Mouse (Mus musculus): Measurements from ENCODE around the gene Egfr.
A peak's percentile ranks its signal among the peaks of the same experiment; 100 is the strongest.

Gene Egfr

DNA sequence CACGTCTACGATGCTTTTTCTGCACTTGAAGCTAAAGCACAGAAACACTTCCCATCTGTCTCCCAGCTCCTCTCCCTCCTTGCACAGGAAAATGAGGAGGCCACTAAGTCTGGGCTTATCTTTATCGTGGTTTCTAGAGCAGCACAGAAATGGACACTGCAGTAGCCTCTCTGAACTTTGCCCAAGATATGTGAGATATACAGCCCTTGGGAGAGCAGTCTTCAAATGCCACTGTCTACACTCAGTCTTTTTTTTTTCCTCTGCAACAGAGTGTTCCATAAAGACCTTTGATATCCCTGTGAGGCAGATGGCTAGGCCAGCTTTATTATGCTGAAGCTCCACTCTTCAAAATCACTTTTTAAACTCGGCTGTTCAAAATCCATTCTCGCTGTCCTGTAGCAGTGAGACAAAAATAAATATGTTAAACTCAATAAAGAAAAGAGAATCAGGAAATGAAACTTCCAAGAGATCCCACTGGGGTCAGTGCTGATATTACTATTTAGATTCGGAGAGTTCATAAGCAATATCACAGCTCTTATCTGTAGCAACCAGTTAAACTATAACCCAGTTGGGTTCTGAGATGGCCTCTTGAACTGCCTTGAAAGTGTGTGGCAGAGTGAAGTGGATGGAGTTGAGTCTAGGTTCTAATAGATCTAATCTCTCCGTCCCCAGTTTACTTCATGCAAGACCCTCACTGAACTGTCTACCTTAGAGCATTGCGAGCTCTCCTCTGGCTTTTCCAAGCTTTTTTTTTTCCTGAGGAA lies 148.8 kb downstream of the Egfr start:
- DNase-seq (ENCODE audit: low spot score), result no peak

DNA sequence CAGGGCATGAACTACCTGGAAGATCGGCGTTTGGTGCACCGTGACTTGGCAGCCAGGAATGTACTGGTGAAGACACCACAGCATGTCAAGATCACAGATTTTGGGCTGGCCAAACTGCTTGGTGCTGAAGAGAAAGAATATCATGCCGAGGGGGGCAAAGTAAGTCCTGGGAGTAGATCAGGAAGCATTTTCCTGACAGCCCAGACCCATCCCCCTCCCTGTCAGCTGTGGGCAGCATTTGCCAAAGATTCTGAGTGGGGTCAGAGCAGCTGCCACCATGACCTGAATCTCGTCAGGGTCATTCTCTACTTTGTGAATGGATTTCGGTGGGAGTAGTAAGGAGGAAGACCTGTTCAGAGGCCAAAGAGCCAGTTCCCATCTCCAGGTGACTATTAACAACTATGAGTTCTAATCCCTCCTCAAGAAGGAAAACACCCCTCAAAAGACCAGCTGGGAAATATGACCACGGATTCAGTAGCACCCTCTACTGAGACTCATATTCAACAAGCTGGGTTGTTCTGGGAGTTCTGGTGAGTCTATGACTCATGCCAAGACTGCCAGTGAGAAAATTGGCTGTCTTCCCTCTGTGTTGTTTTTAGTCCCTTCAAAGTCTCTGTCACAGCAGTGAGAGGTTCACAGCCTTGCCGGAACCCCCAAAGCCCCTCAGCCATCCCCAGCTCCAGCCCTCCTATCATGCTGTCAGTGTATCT lies 152.5 kb downstream of the Egfr start:
- DNase-seq (ENCODE audit: low spot score), result no peak

DNA sequence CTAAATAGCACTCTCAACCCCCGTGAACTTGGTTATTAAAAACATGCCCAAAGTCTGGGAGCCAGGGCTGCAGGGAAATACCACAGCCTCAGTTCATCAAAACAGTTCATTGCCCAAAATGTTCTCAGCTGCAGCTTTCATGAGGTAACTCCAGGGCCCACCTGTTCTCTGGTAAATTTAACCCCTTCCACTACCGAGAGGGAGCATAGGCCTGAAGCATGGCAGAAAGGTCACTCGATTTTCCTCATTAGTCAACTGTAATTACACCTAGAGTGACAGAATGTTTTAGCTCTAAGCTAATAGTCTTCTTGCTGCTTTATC lies 153.0 kb downstream of the Egfr start:
- no peak for DNase-seq (ENCODE audit: low spot score)

GRCm38 (mm10) chr11:16906530-16906929 lies 154.5 kb downstream of the Egfr start:
- DNase-seq (ENCODE audit: low spot score), result no peak

DNA sequence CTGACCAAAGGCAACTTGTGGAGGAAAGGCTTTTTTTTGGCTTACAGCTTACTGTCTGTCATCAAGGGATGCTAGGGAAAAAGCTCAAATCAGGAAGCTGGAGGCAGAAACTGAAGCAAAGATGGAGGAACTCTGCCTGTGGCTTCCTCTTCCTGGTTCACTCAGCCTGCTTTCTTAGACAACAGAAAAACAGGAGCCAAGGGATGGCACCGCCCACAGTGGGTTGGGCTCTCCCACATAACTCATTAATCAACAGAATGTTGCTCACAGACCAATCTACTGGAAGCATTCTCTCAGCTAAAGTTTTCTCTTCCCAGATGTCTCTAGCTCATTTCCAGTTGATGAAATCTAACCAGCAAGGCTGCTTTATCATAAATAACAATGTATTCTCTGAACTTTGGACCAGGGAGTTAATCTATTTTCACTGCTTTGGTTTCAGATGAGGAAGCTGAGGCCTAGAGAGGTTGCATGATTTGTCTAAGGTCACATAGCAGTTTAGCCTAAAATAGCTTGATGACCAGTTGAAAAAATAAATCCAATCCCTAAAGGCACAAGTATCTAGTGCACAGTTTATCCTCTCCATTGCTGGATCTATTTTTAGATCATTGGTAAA lies 155.6 kb downstream of the Egfr start:
- no peak for DNase-seq (ENCODE audit: low spot score)

DNA sequence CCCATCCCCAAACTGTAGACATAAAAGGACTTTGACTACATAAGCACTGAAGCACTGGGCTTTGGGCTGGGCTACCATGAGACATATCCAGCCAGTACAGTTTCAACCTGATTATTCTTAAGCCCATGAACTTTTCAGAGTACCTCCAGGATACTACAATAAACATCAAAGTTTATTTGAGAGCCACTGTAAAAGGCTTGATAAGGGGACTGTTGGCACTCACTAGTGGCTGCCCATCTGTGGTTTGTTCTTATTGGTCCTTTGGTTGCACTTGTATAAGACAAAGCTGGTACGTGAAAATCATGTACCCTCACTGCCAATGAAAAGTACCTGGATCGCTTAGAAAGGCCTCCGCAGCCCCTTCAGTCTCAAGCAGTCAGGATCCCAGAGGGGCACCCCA lies 162.8 kb downstream of the Egfr start:
- DNase-seq (ENCODE audit: low spot score), result no peak

DNA sequence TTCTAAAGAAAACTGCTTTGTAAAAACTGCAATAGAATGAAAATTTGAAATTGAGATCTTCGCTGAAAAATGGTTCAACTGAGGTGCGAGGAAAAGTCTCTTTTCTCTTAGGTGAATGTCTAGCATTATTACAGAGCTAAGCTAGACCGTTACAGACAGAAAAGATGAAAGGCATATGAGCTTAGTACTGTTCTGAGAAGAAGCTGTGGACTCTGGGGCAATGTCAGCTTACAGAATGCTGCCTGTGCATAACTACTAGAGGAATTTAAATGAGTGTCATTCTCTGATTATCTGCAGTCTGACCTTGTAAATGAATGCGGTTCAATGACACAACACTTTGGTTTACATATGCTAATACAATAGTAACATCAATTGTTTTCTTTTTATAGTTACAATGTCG lies 163.8 kb downstream of the Egfr start:
- no peak for DNase-seq (ENCODE audit: low spot score)

DNA sequence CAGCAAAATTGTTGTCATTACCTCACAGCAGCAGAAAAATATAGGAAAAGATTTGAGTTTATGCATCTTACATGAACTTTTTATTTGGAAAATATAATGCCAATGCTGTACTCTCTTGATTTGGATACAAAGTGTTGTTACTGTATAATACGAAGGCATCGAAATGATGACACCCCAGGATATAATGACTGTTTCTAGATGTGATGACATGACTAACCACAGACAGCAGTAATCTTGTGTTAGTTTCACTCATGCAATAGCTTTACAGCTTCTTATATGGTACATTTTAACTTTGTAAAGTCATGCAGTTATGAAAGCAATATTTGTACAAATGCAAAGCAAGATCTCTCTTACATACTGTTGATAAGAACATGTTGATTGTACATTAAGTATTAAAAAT lies 165.5 kb downstream of the Egfr start:
- DNase-seq (ENCODE audit: low spot score), result no peak

DNA sequence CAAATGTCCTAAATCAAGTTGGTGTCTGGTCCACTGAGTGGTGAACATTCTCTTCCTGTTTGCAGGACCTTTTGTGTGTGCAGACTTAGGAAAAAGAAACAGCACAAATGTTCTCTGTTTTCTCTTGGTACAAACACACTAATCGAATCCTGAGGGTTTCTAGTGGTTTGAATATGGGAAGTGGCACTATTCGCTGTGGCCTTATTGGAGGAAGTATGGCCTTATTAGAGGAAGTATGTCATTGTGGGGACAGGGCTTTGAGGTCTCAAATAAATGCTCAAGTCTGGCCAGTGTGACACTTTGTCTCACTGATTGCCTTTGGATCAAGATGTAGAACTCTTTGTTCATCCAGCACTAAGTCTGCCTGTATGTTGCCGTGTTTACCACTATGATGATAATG lies 180.2 kb downstream of the Egfr start:
- no peak for DNase-seq (ENCODE audit: low spot score)

DNA sequence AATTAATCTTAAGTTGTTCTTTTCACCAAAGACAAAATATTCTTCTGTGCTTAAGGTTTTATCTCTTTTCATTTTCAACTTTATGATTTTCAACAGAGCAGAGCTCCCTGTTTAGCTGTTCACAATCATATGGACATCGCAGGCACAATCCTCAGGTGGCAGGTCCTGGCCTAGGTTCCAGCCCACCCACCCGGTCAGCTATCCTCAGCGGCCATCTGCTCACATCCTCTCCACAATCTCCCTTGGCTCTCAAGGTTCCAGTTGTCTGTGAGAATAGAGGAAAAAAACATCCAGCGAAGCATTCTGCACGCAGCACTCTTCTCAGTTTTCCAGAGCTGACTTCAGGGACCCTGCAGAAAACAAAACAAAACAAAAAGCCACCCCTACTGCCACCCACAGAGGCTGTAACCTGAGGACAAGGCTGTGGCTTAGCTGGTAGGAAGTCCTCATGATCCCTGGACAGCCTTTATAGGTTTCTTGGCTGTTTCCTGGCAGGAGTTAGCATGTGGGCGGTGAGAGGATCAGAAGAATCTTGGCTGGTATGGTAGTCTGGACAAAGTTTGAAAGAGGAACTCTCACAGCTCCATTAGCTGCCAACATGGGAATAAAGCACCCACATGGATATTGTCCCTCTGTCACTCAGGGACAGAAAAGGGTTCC lies 183.7 kb downstream of the Egfr start:
- DNase-seq (ENCODE audit: low spot score), result no peak

DNA sequence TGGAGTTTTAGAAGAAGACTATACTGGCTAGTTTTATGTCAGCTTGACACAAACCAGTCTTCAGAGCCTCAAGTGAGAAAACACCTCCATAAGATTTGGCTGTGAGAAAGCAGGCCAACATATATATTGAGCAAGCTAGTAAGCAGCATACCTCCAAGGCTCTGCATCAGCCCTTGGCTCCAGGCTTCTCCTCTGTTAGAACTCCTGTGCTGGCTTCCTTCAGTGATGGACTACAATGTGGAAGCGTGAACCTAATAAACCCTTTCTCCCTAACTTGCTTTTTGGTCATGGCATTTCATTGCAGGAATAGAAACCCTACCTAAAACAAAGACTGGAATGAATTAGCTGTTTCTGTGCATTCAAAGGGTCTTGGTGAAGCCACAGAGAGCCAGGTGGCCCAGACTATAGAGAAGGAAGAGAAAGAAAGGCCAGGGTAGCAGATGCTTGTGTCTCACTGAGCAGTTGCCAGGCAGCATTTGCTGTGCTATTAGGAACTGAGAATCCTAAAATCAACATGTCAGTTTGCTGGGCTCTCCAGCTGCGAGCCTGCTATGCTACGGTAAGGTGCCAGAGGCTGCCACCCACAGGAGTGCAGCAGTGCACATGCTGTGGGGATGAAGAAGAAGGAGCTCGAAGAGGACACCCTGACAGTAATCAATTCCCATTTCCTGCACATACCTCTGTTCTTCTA lies 189.2 kb downstream of the Egfr start:
- no peak for DNase-seq (ENCODE audit: low spot score)

DNA sequence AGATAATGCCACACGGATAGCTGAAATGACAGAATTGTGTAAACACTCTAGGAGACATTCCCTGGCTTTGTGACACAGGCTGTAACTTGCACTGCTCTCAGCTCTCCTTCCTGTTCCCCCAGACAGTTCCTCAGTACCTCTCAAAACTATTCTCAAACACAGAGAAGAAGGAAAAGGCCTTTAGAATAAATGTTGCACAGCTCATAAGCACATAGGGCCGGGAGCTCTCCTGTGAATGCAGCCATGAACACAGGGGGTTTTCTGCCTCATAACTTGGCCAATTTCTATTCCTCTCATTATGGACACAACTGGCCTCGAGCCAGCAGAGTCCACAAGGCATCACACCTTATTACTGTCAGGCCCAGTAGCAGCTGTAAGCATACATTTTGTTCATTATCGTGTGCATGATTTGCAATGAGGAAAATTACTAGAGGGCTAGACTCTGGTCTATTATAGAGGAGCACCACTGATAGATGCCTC lies 190.0 kb downstream of the Egfr start:
- no peak for DNase-seq (ENCODE audit: low spot score)

GRCm38 (mm10) chr11:16943016-16943415 lies 191.0 kb downstream of the Egfr start:
- DNase-seq (ENCODE audit: low spot score), result no peak

DNA sequence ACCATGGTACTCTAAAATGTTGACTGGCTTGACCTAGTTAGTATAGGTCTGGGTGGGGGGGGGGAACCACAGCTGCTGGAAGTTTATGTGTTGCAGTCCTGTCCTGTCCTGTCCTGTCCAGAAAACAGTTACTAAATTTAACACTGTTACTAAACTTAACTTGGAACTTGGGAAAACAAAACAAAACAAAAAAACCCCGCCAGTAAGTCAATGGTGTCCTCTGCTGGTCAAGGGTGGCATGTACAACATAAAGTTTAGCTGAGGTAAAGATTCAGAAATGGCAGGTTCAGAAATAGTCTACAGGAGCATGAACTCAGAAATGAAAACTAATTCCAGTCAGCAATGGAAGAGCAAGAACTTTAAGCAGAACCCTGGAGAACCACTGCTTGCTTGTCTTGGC lies 196.8 kb downstream of the Egfr start:
- no peak for DNase-seq (ENCODE audit: low spot score)

DNA sequence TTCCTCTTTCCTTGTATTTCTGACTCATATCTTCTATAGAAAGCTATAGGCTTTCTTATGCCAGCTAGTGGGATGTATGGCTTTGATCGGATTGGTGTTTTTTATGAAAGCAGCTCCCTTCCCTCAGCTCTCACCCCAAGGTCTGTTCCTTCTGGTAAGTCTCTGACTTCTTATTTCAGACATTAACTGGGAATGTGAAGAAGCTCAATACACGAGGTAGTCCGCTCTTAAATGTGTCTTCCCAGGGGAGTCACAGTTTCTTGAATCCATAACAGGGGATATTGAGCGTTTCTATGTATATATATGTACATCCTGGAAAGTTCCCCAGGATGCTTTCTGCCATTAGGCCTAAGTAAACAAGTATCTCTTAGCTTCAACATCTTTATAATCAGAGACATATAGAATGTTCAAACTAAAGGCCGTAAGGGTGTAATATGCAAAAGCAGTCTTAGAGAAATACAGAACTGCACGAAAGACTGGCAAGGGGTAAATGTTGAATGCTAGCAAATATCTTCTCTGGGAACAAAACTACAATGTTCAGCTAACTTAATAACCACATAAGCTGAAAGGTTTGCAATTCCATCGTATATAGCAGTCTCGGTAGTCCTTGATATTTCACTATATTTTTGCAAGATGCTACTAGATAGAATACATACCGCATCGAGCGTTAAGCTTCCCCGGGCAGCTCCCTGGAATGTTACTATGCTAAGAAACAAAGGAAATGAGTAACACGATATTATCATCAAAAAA lies 198.4 kb downstream of the Egfr start:
- DNase-seq (ENCODE audit: low spot score), result no peak

DNA sequence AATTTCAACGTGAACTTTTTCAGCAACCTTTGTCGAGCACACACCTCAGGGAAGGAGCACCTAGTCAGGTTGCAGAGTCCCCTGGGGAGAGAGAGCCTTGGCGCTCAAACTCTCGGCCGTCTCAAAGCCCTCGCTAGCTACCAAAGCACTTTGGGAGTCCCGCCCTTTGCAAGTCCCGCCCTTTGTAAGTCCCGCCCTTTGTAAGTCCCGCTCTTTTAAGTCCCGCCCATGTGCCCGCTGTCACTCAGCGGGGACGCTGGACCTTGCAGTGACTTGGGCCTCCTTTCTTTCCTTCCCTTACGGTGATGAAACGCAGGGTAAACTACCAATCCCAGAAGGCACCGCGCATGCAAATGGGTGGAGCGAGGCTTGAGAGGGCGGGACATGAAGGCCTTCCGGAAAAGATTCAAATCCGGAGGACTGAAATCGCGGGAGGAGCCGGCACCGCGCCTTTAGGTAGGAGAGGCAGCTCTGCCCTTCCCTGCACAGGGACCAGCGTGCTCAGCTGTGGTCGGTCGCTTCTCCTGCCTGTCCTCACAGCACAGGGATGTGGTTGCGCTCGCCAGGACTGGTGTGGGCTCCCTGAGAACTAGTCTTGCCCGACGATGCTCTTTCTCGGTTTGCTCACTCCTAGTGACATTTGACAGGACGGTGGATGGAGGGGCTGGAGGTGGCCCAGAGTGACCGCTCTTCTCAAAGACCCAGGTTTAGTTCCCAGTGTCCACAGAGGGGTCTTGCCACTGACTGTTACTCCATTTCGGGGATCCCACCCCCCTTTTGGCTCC lies 199.2 kb downstream of the Egfr start, which contains the start of gene Fbxo48:
Fbxo48 (plus strand) TSS at position 400 of the 785 bp plus-strand sequence.
- peak; percentile 95 for DNase-seq (ENCODE audit: low spot score)

DNA sequence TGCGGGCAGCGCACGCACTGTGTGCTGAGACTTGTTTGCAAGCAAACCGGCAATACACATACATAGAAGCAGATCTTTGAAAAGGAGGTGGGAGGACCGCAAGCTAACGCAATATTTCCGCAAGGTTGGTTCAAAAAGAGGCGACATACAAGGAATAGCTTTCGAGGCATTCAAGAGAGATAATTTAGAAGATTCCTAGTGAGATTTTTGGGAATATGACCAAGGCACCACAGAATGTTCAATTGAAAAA lies 199.7 kb downstream of the Egfr start:
- DNase-seq (ENCODE audit: low spot score), result no peak

GRCm38 (mm10) chr11:16956115-16956862 lies 204.3 kb downstream of the Egfr start:
- no peak for DNase-seq (ENCODE audit: low spot score)

DNA sequence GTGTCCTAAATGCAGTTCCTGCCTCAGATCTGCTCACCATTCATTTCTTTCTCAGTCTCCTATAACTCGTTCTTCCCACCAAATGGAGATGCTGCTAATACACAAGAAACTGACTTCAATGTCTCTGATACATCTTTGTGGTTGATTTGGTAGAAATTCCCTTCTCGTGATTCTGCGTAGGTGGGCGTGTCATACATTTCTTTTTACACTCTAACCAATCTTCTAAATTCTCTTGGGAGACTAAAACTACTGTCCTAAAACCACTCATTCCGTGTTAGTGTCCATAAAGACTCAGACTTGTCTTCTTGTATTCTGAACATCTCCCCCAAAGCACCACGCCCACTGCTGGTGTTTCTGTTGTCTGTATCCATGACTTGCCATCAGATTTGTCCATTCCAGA lies 205.0 kb downstream of the Egfr start:
- DNase-seq (ENCODE audit: low spot score), result no peak

DNA sequence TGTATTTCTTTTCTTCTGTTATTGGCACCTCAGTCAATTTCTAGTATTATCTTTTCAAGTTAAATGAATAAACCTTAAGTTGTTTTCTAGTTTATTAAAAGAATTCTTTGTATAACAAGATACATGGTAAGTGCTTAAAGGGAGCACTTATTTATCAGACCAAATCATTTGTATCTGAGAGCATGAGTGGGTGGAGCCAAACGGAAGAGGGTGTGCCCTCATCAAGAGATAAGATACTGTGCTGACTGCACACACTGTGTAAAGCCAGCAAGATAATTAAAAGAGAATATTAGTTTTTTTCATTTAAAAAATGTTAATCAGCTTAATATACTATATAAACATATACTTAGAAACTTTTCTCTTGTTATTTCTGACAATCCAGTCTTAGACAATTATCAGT lies 206.5 kb downstream of the Egfr start:
- DNase-seq (ENCODE audit: low spot score), result no peak

All from layer of hippocampus, adult 9-10 months (tissue).